Mouse (Mus musculus) midbrain, postnatal 0 days (tissue): ENCODE measurements around the gene Aqp8. TPM values are rescaled to one million over a fixed set of nuclear protein-coding genes. Genes with fewer than 3 reads are reported as not detected.
A peak's percentile ranks its signal among the peaks of the same experiment; 100 is the strongest.

Experiments
- ATAC-seq: fragments of 200-750 bp; cut with Nextera tagmentation; 2 replicates; pipeline ENCODE4 v1.8.0; 2017; ENCODE audit warnings: moderate number of reproducible peaks, mild to moderate bottlenecking, moderate TSS enrichment, moderate library complexity; ENCODE audit not compliant: low FRiP score
- DNase-seq: peaks from one replicate; pipeline ENCODE4 v3.0.0-alpha.2; 2015; ENCODE audit warnings: low spot score
- H3K27ac ChIP-seq: fragments of 300-500 bp; sonication (generic); 2 replicates; pipeline ENCODE4 v1.5.1; 2014; ENCODE audit warnings: low read depth, mild to moderate bottlenecking, low read length, mixed read lengths
- H3K27me3 ChIP-seq: fragments of 300-500 bp; sonication (generic); 2 replicates; pipeline ENCODE4 v1.6.1; 2014; ENCODE audit warnings: low read length, control low read depth, mixed read lengths; ENCODE audit not compliant: insufficient read depth
- H3K36me3 ChIP-seq: fragments of 300-500 bp; sonication (generic); 2 replicates; pipeline ENCODE4 v1.6.1; 2014; ENCODE audit warnings: low read length, control low read depth, mixed read lengths; ENCODE audit not compliant: insufficient read depth
- H3K4me1 ChIP-seq: fragments of 300-500 bp; sonication (generic); 2 replicates; pipeline ENCODE4 v1.6.1; 2014; ENCODE audit warnings: mild to moderate bottlenecking, control low read depth, antibody characterized with exemption, low read length, mixed read lengths; ENCODE audit not compliant: insufficient read depth
- H3K4me2 ChIP-seq: fragments of 300-500 bp; sonication (generic); 2 replicates; pipeline ENCODE4 v1.6.1; 2014; ENCODE audit warnings: low read depth, mild to moderate bottlenecking, low read length, mixed read lengths; ENCODE audit not compliant: poor library complexity, severe bottlenecking
- H3K4me3 ChIP-seq: fragments of 300-500 bp; sonication (generic); 2 replicates; pipeline ENCODE4 v1.5.1; 2014; ENCODE audit warnings: low read depth, mild to moderate bottlenecking, low read length, moderate library complexity
- H3K9ac ChIP-seq: fragments of 300-500 bp; sonication (generic); replicated peaks from 2 replicates; pipeline ENCODE4 v1.6.1; 2014; ENCODE audit warnings: mild to moderate bottlenecking, low read length, moderate library complexity, mixed read lengths; ENCODE audit not compliant: poor library complexity, severe bottlenecking
- H3K9me3 ChIP-seq: fragments of 300-500 bp; sonication (generic); 2 replicates; pipeline ENCODE4 v1.6.1; 2016; ENCODE audit warnings: low read length, control low read depth
- CTCF ChIP-seq: IDR thresholded peaks from 2 replicates; pipeline ENCODE4 v1.5.1; 2016; ENCODE audit warnings: antibody characterized with exemption, mild to moderate bottlenecking
- WGBS: fragments of 180-500 bp; shearing (Covaris S2); extraction: QIAGEN DNeasy Blood & Tissue Kit; methylation state at CpG from one replicate; pipeline ENCODE4 v1.1.7; 2014; 5-methylcytosine and 5-hydroxymethylcytosine counted together
- polyA plus RNA-seq: library from polyadenylated mRNA; unstranded; fragments of >200 nt; fragmentation: Nextera tagmentation; extraction: Ambion mirVana; gene quantifications from 2 replicates; pipeline ENCODE4 v1.2.1, GENCODE M21; 2015
- total RNA-seq: library from RNA; depleted of rRNA; stranded (reverse); fragments of >200 nt; gene quantifications from 2 replicates; pipeline ENCODE4 v1.2.3, GENCODE M21; 2014

The Aqp8 gene
- total and polyA plus RNA-seq, 2 experiments from 2014 or later, result not detected

DNA sequence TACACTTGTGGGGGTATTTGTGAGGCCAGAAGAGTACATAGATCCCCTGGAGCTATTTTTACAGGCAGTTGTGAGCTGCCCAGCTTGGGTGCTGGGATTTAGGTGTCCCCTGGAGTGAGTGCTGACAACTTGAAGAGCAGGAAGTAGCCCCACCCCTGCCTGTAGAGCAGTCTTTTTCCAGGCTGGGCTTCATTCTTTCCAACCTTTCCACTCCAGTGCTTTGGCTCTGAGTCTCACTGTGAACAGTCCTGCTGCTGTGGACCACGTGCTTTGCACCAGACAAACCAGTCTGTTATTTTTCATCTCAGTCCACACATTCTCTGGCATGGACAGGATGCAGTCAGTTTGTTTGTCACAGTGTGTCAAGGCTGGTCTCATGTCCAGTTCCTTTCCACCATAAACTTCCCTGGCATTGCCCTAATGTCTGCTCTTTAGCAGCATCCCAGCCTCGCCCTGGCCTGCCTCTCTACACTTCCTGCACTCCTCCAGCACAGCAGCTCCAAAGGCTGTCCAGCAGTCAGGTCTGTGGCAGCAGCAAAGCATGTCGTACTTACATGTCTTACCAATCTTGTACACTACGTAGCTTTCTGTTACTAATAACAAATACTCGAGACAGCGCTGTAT, 36.8 kb upstream of the Aqp8 start:
- WGBS, result 88% methylated on average over 6 of the region's 6 CpGs
- H3K4me1 ChIP-seq, result no peaks in the 10 kb centered on the region
- TF ChIP-seq CTCF, result no peak
- H3K36me3 ChIP-seq, result peaks cover 56% of the 10 kb centered on the region
- ATAC-seq (no peak), DNase-seq (no peak)
- no peak overlapping the region for H3K27ac ChIP-seq
- no peaks in the 10 kb centered on the region for H3K9me3 ChIP-seq
- no peak overlapping the region for H3K4me2 ChIP-seq
- no peak overlapping the region for H3K9ac ChIP-seq
- H3K27me3 ChIP-seq, result no peaks in the 10 kb centered on the region
- no peak overlapping the region for H3K4me3 ChIP-seq

- Histone ChIP-seq H3K4me1 (no peaks in the 10 kb centered on the region), H3K9ac (no peak overlapping the region), H3K27me3 (no peaks in the 10 kb centered on the region), H3K27ac (no peak overlapping the region), H3K4me3 (no peak overlapping the region), H3K9me3 (no peaks in the 10 kb centered on the region), H3K4me2 (no peak overlapping the region), H3K36me3 (peaks cover 23% of the 10 kb centered on the region)
- DNase-seq (no peak), ATAC-seq (no peak)
- TF ChIP-seq CTCF, result no peak
- 87% methylated on average over 8 of the region's 8 CpGs for WGBS
Measured at GRCm38 (mm10) chr7:123429624-123430410, 32.3 kb upstream of the Aqp8 start.

DNA sequence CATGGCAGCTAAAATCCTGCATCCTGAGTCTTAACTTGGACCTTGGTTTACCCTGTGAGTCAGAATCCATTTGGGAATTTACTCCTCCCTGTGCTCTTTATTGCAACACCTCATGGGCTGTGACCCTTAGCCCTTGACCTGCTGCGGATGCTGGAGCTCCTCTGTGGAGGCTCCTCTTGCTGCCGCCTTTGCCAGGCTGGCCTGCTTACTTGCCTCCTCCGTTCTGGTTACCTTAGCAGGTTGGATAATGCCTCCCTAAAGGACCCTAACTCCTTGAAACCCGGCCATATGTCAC, 31.7 kb upstream of the Aqp8 start:
- no peaks in the 10 kb centered on the region for H3K27me3 ChIP-seq
- DNase-seq (no peak), ATAC-seq (no peak)
- no peak overlapping the region for H3K9ac ChIP-seq
- H3K36me3 ChIP-seq, result peaks cover 18% of the 10 kb centered on the region
- no peaks in the 10 kb centered on the region for H3K9me3 ChIP-seq
- TF ChIP-seq CTCF, result no peak
- H3K4me3 ChIP-seq, result no peak overlapping the region
- H3K4me2 ChIP-seq, result no peak overlapping the region
- 88% methylated on average over 4 of the region's 4 CpGs for WGBS
- H3K4me1 ChIP-seq, result no peaks in the 10 kb centered on the region
- no peak overlapping the region for H3K27ac ChIP-seq

GRCm38 (mm10) chr7:123431206-123431605, 30.9 kb upstream of the Aqp8 start:
- Histone ChIP-seq H3K4me1 (no peaks in the 10 kb centered on the region), H3K9me3 (no peaks in the 10 kb centered on the region)

GRCm38 (mm10) chr7:123442079-123442478, 20.0 kb upstream of the Aqp8 start:
- no peak for TF ChIP-seq CTCF
- Histone ChIP-seq H3K9ac (no peak overlapping the region), H3K4me1 (no peaks in the 10 kb centered on the region), H3K27ac (no peak overlapping the region), H3K36me3 (no peaks in the 10 kb centered on the region), H3K4me3 (no peak overlapping the region), H3K4me2 (no peak overlapping the region), H3K27me3 (no peaks in the 10 kb centered on the region), H3K9me3 (0 out of 2 replicates have a peak, but pooled peaks cover 3% of the 10 kb centered on the region)
- no peak for DNase-seq
- no peak for ATAC-seq
- 76% methylated on average over 1 of the region's 1 CpGs for WGBS

More at GRCm38 (mm10) chr7:123431206-123431605, 30.9 kb upstream of the Aqp8 start:
- no peak overlapping the region for H3K27ac ChIP-seq
- no peaks in the 10 kb centered on the region for H3K27me3 ChIP-seq
- H3K4me3 ChIP-seq, result no peak overlapping the region
- TF ChIP-seq CTCF, result no peak
- H3K4me2 ChIP-seq, result no peak overlapping the region
- DNase-seq (no peak), ATAC-seq (no peak)
- 49% methylated on average over 4 of the region's 4 CpGs for WGBS
- H3K36me3 ChIP-seq, result peaks cover 15% of the 10 kb centered on the region
- 0 out of 2 replicates have a peak overlapping the region, but pooled peaks have one; percentile 13 for H3K9ac ChIP-seq

- ATAC-seq (no peak), DNase-seq (no peak)
- 94% methylated on average over 2 of the region's 2 CpGs for WGBS
- no peak overlapping the region for H3K9ac ChIP-seq
- no peak overlapping the region for H3K4me2 ChIP-seq
- no peaks in the 10 kb centered on the region for H3K9me3 ChIP-seq
- H3K27me3 ChIP-seq, result no peaks in the 10 kb centered on the region
- no peak for TF ChIP-seq CTCF
- no peak overlapping the region for H3K4me3 ChIP-seq
- H3K4me1 ChIP-seq, result no peaks in the 10 kb centered on the region
- no peak overlapping the region for H3K27ac ChIP-seq
- H3K36me3 ChIP-seq, result no peaks in the 10 kb centered on the region
Measured at GRCm38 (mm10) chr7:123448794-123449193, 13.3 kb upstream of the Aqp8 start.
